Mouse (Mus musculus) retina, embryonic 14.5 days (tissue): ENCODE measurements around the gene Xbp1.

Experiments
- DNase-seq: peaks from one replicate; pipeline ENCODE4 v3.0.0-alpha.2; 2015; ENCODE audit warnings: low spot score

The Xbp1 gene

DNA sequence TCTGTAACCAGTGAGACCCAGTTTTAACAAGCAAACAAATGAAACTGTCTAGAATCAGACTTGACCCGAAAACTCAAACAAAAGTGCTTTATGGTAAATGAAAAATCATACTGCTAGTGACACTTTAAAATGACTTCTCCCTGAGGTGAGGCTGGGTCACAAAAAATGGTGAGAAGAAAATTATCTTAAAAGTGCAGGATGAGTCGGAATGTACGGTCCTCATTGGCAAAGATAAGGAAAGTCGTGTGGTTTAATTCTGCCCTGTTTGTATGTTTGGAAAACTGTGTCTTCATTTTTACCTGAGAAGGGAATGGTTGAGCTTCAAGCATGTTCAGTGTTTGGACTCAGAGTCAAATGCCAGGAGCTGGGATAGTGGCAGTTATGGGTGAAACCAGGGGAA is 51.4 kb downstream of the Xbp1 start:
- DNase-seq = no peak

DNA sequence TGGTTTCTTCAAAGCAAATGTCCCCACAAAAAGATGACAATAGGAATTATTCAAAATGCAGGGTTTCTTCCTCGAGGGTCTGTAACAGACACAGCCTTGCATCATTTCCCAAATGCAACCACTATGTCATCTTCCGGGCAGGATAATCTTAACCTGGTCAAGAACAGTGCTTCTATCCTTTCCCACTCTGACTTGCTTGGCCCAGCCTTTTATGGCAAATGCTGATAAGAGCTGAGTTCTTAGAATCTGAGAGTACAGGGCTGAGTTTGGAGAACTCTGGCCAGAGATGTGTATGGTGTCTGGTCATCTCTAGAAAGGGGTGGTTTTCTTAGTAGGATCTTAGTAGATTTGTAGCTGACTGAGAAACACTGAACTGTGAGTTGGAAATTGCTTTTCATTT is 53.4 kb downstream of the Xbp1 start:
- no peak for DNase-seq

GRCm38 (mm10) chr11:5575046-5575445 is 54.6 kb downstream of the Xbp1 start:
- no peak for DNase-seq
